ENCODE assay signal across 8 mouse cellular contexts in genomic region chr10:110744686-110745639, GRCm38 (mm10). TPM values are rescaled to one million over a fixed set of nuclear protein-coding genes. Genes with fewer than 3 reads are reported as not detected.
A peak's percentile ranks its signal among the peaks of the same experiment; 100 is the strongest.
DNase-seq lines count a peak whose midpoint lies in the region; ATAC-seq and TF ChIP-seq lines count a peak whose summit lies in the region.

E2f7 (plus strand) TSS chr10:110745439.

- TF ChIP-seq CTCF in bone marrow, adult 2 months (IDR thresholded peaks at IDR 0.05; ENCODE audit: control insufficient read depth, insufficient read depth, low read length), result no peak

- peak; percentile 93 for ATAC-seq in embryonic facial prominence, embryonic 15.5 days (ENCODE audit: insufficient number of reproducible peaks, low FRiP score, low TSS enrichment, low read depth)
- peak; percentile 98 for ATAC-seq in kidney, embryonic 15.5 days (replicated peaks; ENCODE audit: low FRiP score)
- ATAC-seq in liver, embryonic 11.5 days (replicated peaks; ENCODE audit: low FRiP score), result peak; percentile 97
- peak; percentile 96 for ATAC-seq in stomach, embryonic 14.5 days (ENCODE audit: insufficient number of reproducible peaks, insufficient read depth, low FRiP score, low read depth)

- H3K4me3 ChIP-seq in bone marrow, adult 2 months (replicated peaks; ENCODE audit: control insufficient read depth, low read depth, low read length), result peak within 1 kb of the TSS; percentile 97
- H3K4me3 ChIP-seq in embryonic facial prominence, embryonic 15.5 days (replicated peaks), result peak within 1 kb of the TSS; percentile 75
- peak within 1 kb of the TSS; percentile 87 for H3K4me3 ChIP-seq in heart, embryonic 10.5 days
- peak within 1 kb of the TSS; percentile 89 for H3K4me3 ChIP-seq in kidney, embryonic 15.5 days (replicated peaks)
- peak within 1 kb of the TSS; percentile 75 for H3K4me3 ChIP-seq in liver, embryonic 11.5 days (ENCODE audit: low read depth, low read length)
- H3K4me3 ChIP-seq in stomach, embryonic 14.5 days (ENCODE audit: low read depth, low read length), result peak within 1 kb of the TSS; percentile 86

- no peaks in the 10 kb centered on the region for H3K9me3 ChIP-seq in embryonic facial prominence, embryonic 15.5 days (replicated peaks)
- H3K9me3 ChIP-seq in heart, embryonic 10.5 days, result no peaks in the 10 kb centered on the region
- H3K9me3 ChIP-seq in kidney, embryonic 15.5 days (replicated peaks), result no peaks in the 10 kb centered on the region
- no peaks in the 10 kb centered on the region for H3K9me3 ChIP-seq in liver, embryonic 11.5 days (ENCODE audit: control insufficient read depth, low read length)
- no peaks in the 10 kb centered on the region for H3K9me3 ChIP-seq in stomach, embryonic 14.5 days (ENCODE audit: control insufficient read depth, low read depth, low read length)

- H3K4me1 ChIP-seq in bone marrow, adult 2 months (ENCODE audit: control insufficient read depth, insufficient read depth, low read length), result peaks cover 2% of the 10 kb centered on the region; the same call in 1 of the 2 replicates
- peaks cover 9% of the 10 kb centered on the region; the same call in 1 of the 2 replicates for H3K4me1 ChIP-seq in embryonic facial prominence, embryonic 15.5 days
- H3K4me1 ChIP-seq in heart, embryonic 10.5 days, result peaks cover 12% of the 10 kb centered on the region
- peaks cover 32% of the 10 kb centered on the region for H3K4me1 ChIP-seq in kidney, embryonic 15.5 days
- H3K4me1 ChIP-seq in liver, embryonic 11.5 days (replicated peaks; ENCODE audit: control insufficient read depth, insufficient read depth, low read length), result peaks cover 5% of the 10 kb centered on the region; the same call in 1 of the 2 replicates
- H3K4me1 ChIP-seq in stomach, embryonic 14.5 days (ENCODE audit: control insufficient read depth, insufficient read depth, low read length), result peaks cover 10% of the 10 kb centered on the region

- H3K27ac ChIP-seq in bone marrow, adult 2 months (ENCODE audit: control insufficient read depth, insufficient read depth, low read depth, low read length, poor library complexity), result peak within 1 kb of the TSS; percentile 42
- peak within 1 kb of the TSS; percentile 68 for H3K27ac ChIP-seq in embryonic facial prominence, embryonic 15.5 days (replicated peaks)
- H3K27ac ChIP-seq in heart, embryonic 10.5 days, result peak within 1 kb of the TSS; percentile 94
- H3K27ac ChIP-seq in kidney, embryonic 15.5 days, result peak within 1 kb of the TSS; percentile 82
- peak within 1 kb of the TSS; percentile 46; the same call in 1 of the 2 replicates for H3K27ac ChIP-seq in liver, embryonic 11.5 days (ENCODE audit: low read depth, low read length)
- H3K27ac ChIP-seq in stomach, embryonic 14.5 days (ENCODE audit: low read length), result peak within 1 kb of the TSS; percentile 75

- peaks cover 17% of the 10 kb centered on the region; the same call in 1 of the 2 replicates for H3K36me3 ChIP-seq in embryonic facial prominence, embryonic 15.5 days
- peaks cover 25% of the 10 kb centered on the region for H3K36me3 ChIP-seq in heart, embryonic 10.5 days
- peaks cover 26% of the 10 kb centered on the region for H3K36me3 ChIP-seq in kidney, embryonic 15.5 days
- H3K36me3 ChIP-seq in liver, embryonic 11.5 days (ENCODE audit: control insufficient read depth, insufficient read depth, low read length), result peaks cover 9% of the 10 kb centered on the region; the same call in 1 of the 2 replicates
- peaks cover 6% of the 10 kb centered on the region; the same call in 1 of the 2 replicates for H3K36me3 ChIP-seq in stomach, embryonic 14.5 days (ENCODE audit: control insufficient read depth, insufficient read depth, low read length)

- peak; percentile 94 for DNase-seq in A20 (ENCODE audit: low read depth, low spot score)
- peak; percentile 96 for DNase-seq in heart, embryonic 10.5 days (ENCODE audit: low spot score)
- peak; percentile 89 for DNase-seq in liver, embryonic 11.5 days (ENCODE audit: low spot score)
- peak; percentile 93 for DNase-seq in naive thymus-derived CD4-positive, alpha-beta T cell, adult 2 months (ENCODE audit: low read depth)

- H3K27me3 ChIP-seq in embryonic facial prominence, embryonic 15.5 days, result no peaks in the 10 kb centered on the region
- no peaks in the 10 kb centered on the region for H3K27me3 ChIP-seq in heart, embryonic 10.5 days (ENCODE audit: insufficient read depth, poor library complexity, severe bottlenecking)
- H3K27me3 ChIP-seq in kidney, embryonic 15.5 days, result no peaks in the 10 kb centered on the region; the same call in 1 of the 2 replicates
- H3K27me3 ChIP-seq in liver, embryonic 11.5 days (replicated peaks; ENCODE audit: control insufficient read depth, insufficient read depth, low read length), result peaks cover 2% of the 10 kb centered on the region; the same call in 1 of the 2 replicates
- no peaks in the 10 kb centered on the region for H3K27me3 ChIP-seq in stomach, embryonic 14.5 days (ENCODE audit: control insufficient read depth, insufficient read depth, low read length)

- H3K4me2 ChIP-seq in embryonic facial prominence, embryonic 15.5 days (replicated peaks), result peak within 1 kb of the TSS; percentile 95
- H3K4me2 ChIP-seq in kidney, embryonic 15.5 days, result peak within 1 kb of the TSS; percentile 95
- H3K4me2 ChIP-seq in liver, embryonic 11.5 days, result peak within 1 kb of the TSS; percentile 96
- H3K4me2 ChIP-seq in stomach, embryonic 14.5 days (replicated peaks; ENCODE audit: low read depth, low read length), result peak within 1 kb of the TSS; percentile 94

- H3K9ac ChIP-seq in embryonic facial prominence, embryonic 15.5 days, result peak within 1 kb of the TSS; percentile 60
- H3K9ac ChIP-seq in kidney, embryonic 15.5 days, result peak within 1 kb of the TSS; percentile 76
- H3K9ac ChIP-seq in liver, embryonic 11.5 days (ENCODE audit: low read depth, low read length), result peak within 1 kb of the TSS; percentile 87
- peak within 1 kb of the TSS; percentile 67 for H3K9ac ChIP-seq in stomach, embryonic 14.5 days (replicated peaks; ENCODE audit: low read depth, low read length)

- 1% methylated on average over 96 of the region's 98 CpGs for WGBS in bone marrow, adult 2 months
- WGBS in embryonic facial prominence, embryonic 15.5 days, result under 1% methylated on average over 71 of the region's 98 CpGs
- WGBS in heart, embryonic 10.5 days, result under 1% methylated on average over 97 of the region's 98 CpGs
- under 1% methylated on average over 97 of the region's 98 CpGs for WGBS in kidney, embryonic 15.5 days
- under 1% methylated on average over 90 of the region's 98 CpGs for WGBS in liver, embryonic 11.5 days
- under 1% methylated on average over 77 of the region's 98 CpGs for WGBS in stomach, embryonic 14.5 days

- peak; percentile 92 for TF ChIP-seq POLR2A in bone marrow, adult 2 months (IDR thresholded peaks at IDR 0.05; ENCODE audit: borderline replicate concordance, control insufficient read depth, low read depth, low read length)

RNA-seq across cellular contexts. Expression of gene E2f7, which starts in this region (rescaled TPM):
- 7.8 and 11.6 TPM in 2 replicates for polyA plus RNA-seq in bone marrow, adult 2 months (2011; ENCODE audit: insufficient read depth, insufficient read length, low replicate concordance, missing spikeins)
- 22.5 and 28.1 TPM in 2 replicates for polyA plus RNA-seq in embryonic facial prominence, embryonic 15.5 days (2015; fragmentation: Nextera tagmentation; extraction: Ambion mirVana)
- 26.6 and 32.4 TPM in 2 replicates for polyA plus RNA-seq in heart, embryonic 10.5 days (2016; fragmentation: Nextera tagmentation; extraction: Ambion mirVana)
- polyA plus RNA-seq in kidney, embryonic 15.5 days (2015; fragmentation: Nextera tagmentation; extraction: Ambion mirVana), result 26.5 and 29.5 TPM in 2 replicates
- polyA plus RNA-seq in liver, embryonic 11.5 days (2014; fragmentation: Nextera tagmentation; extraction: Ambion mirVana), result 18.1 and 18.8 TPM in 2 replicates
- polyA plus RNA-seq in stomach, embryonic 14.5 days (2014; fragmentation: Nextera tagmentation; extraction: Ambion mirVana), result 20.8 and 21.1 TPM in 2 replicates

Comparison
In these comparisons a context has a peak if more than half of its experiments do, and no peak if none do; other contexts are left out.
1. Peak in every context shown above with its lines: DNase-seq, ATAC-seq, H3K4me3 ChIP-seq and H3K27ac ChIP-seq.
2. H3K27ac ChIP-seq: peak in every context shown above with its lines; median percentile 94 in heart, embryonic 10.5 days; 82 in kidney, embryonic 15.5 days; 75 in stomach, embryonic 14.5 days; 68 in embryonic facial prominence, embryonic 15.5 days; 46 in liver, embryonic 11.5 days; 42 in bone marrow, adult 2 months.